Mouse (Mus musculus): Measurements from ENCODE around the gene Asic2. TPM values are rescaled to one million over a fixed set of nuclear protein-coding genes. Genes with fewer than 3 reads are reported as not detected.
A peak's percentile ranks its signal among the peaks of the same experiment; 100 is the strongest.

Asic2 gene
- polyA plus RNA-seq, 1 experiment from 2014 or later = 13.9 TPM

DNA sequence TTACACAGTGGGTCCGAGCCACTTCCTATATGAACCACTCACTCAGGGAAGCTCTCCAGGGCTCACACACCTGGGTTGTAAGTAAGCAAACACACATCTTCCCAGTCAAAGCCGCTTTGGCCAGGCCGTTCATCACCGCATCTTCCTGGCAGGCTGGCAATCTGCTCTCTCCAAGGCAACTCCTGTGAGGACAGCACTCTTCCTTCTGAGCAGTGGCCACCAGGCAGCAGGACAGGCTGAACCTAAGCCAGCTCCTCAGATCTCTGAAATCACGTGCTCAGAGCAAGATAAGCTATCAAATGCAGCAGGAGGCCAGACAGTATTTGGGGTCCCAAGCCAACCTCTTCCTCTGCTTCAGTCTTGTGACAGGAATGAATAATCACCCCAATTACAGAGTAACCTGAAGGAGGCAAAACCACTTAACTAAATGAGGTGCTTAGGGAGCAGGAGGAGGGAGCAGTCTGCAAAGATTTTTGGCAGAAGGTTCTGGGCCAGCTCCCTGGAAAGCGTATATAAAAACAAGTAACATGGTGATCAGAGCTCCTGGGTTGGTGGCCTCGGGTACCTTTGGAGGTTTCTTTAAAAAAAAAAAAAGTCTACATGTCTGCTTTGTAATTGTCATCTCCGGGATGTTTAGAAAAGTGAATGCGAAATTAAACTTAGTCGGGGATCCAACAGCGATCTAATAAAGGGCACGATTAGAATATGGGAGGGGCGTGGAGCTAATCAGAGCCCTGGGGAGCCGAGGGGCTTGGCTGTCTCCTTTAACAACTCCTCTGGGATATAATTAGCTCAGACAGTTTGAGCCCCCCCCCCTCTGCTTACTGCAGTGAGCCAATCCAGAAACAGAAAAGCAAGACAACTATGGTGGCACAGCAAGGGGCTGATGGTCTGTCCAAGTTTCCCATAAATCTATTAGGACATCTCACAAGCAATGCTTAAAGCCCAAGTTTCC, 450.0 kb downstream of the Asic2 start:
- ATAC-seq (replicated peaks) = no peak
- 31% methylated on average over 14 of the region's 14 CpGs for WGBS
- H3K4me2 ChIP-seq = no peak overlapping the region
- no peak overlapping the region for H3K4me3 ChIP-seq
- H3K27ac ChIP-seq = no peak overlapping the region
- no peak overlapping the region for H3K9ac ChIP-seq
- H3K4me1 ChIP-seq = peaks cover 18% of the 10 kb centered on the region
- H3K27me3 ChIP-seq (replicated peaks) = no peaks in the 10 kb centered on the region
- no peaks in the 10 kb centered on the region for H3K36me3 ChIP-seq (replicated peaks)
- H3K9me3 ChIP-seq = no peaks in the 10 kb centered on the region

DNA sequence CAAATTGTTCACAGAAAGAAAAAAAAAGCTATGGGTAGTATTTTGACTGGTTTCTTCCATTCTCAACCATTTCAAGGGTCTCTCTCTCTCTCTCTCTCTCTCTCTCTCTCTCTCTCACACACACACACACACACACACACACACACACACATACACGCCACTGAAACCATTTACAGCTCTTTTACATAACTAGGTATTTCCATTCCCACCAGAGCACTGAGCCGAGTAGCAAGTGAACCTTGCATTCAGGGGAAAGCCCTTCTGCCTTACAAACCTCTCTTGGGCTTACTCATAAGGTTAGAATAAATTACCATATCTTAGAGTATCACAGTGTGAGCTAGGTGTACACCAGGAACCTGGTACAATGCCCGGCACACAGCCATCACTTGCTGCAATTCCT, 452.5 kb downstream of the Asic2 start:
- Histone ChIP-seq H3K27me3 (replicated peaks) (no peaks in the 10 kb centered on the region), H3K9ac (no peak overlapping the region), H3K9me3 (no peaks in the 10 kb centered on the region), H3K27ac (no peak overlapping the region), H3K36me3 (replicated peaks) (no peaks in the 10 kb centered on the region), H3K4me3 (no peak overlapping the region), H3K4me1 (peaks cover 12% of the 10 kb centered on the region), H3K4me2 (no peak overlapping the region)
- 57% methylated on average over 3 of the region's 3 CpGs for WGBS
- no peak for ATAC-seq (replicated peaks)

DNA sequence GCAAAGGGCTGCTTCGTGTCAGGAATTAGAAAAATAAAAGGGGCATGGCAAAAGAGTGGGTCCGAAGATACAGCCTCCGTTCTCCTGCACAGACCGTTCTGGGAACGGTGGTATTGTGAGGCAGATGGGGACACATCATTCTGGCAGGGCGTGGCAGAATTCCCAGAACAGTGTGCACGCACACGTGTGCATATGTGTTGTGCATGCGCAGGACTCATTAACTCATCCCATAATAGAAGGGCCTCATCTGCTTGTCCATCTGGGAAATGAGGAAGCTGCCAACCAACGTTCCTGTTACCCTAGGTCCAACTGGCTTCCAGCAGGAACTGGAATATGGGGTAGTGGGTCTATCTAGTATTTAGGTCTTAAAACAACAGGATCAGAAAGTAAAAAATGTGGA, 455.8 kb downstream of the Asic2 start:
- Histone ChIP-seq H3K27me3 (replicated peaks) (no peaks in the 10 kb centered on the region), H3K36me3 (replicated peaks) (no peaks in the 10 kb centered on the region), H3K4me1 (no peaks in the 10 kb centered on the region), H3K4me2 (no peak overlapping the region), H3K9me3 (no peaks in the 10 kb centered on the region), H3K4me3 (no peak overlapping the region), H3K27ac (no peak overlapping the region), H3K9ac (no peak overlapping the region)
- no peak for ATAC-seq (replicated peaks)
- WGBS = 69% methylated on average over 10 of the region's 10 CpGs

DNA sequence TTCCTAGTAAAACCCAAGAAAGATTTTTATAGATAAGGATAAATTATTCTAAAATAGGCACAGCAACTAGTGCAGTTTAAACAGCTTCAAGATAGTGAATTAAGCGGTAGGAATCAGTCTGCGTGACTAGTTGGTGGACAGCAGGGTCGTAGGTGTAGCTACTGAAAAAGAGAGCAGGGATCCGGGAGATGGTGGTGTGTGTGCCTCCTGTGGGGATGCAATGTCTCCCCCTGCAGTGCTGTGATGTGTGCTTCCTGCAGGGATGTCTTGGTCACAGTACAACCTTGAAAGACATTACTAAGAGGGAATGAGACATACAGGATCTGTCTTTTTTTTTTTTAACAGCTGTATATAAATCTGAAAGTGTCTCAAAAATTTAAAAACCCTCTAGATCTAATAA, 456.9 kb downstream of the Asic2 start:
- H3K9ac ChIP-seq = no peak overlapping the region
- no peaks in the 10 kb centered on the region for H3K27me3 ChIP-seq (replicated peaks)
- no peak overlapping the region for H3K27ac ChIP-seq
- H3K36me3 ChIP-seq (replicated peaks) = no peaks in the 10 kb centered on the region
- ATAC-seq (replicated peaks) = no peak
- H3K4me1 ChIP-seq = no peaks in the 10 kb centered on the region
- no peak overlapping the region for H3K4me3 ChIP-seq
- 63% methylated on average over 4 of the region's 4 CpGs for WGBS
- no peaks in the 10 kb centered on the region for H3K9me3 ChIP-seq
- H3K4me2 ChIP-seq = no peak overlapping the region

DNA sequence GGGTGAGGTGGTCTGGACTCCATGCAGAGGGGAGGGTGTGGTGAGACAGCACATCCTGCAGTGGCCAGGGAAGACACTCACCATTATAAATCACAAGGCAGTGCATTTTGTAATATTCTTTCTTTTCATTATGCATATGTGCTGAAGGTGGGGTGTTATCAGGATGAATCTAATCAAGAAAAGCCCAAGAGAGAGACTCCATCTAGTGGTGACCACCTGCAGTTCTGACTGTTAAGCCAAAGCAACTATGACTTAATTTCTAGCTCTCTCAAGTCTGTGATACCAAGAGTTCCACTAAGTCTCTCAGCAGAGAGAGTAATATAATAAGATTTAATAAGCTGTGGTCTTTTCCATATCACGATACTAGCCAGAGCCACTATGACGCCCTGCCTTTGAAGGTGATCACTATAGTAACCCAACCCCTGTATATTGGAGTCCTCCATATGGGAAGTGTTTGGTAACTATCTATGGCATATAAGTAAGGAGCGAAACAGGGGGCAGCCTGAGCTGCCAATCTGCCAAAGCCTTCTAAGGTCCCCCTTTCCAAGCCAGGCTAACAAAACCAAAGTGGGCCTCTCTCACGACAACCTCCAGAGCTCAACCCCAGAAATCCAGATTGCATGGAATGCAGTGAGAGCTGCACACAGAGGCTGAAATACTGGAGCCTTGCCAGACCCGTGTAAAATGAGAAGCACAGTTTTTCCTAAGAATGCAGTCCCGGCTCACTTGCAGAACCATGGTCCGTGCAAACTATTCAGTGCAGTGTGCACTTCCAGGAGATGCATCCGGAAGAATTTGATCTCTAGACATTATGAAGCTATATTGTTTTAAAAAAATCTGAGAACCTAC, 459.6 kb downstream of the Asic2 start:
- 53% methylated on average over 8 of the region's 8 CpGs for WGBS
- no peaks in the 10 kb centered on the region for H3K36me3 ChIP-seq (replicated peaks)
- no peaks in the 10 kb centered on the region for H3K27me3 ChIP-seq (replicated peaks)
- no peak overlapping the region for H3K27ac ChIP-seq
- no peaks in the 10 kb centered on the region for H3K9me3 ChIP-seq
- no peak overlapping the region for H3K9ac ChIP-seq
- H3K4me1 ChIP-seq = no peaks in the 10 kb centered on the region
- no peak overlapping the region for H3K4me2 ChIP-seq
- no peak for ATAC-seq (replicated peaks)
- no peak overlapping the region for H3K4me3 ChIP-seq

DNA sequence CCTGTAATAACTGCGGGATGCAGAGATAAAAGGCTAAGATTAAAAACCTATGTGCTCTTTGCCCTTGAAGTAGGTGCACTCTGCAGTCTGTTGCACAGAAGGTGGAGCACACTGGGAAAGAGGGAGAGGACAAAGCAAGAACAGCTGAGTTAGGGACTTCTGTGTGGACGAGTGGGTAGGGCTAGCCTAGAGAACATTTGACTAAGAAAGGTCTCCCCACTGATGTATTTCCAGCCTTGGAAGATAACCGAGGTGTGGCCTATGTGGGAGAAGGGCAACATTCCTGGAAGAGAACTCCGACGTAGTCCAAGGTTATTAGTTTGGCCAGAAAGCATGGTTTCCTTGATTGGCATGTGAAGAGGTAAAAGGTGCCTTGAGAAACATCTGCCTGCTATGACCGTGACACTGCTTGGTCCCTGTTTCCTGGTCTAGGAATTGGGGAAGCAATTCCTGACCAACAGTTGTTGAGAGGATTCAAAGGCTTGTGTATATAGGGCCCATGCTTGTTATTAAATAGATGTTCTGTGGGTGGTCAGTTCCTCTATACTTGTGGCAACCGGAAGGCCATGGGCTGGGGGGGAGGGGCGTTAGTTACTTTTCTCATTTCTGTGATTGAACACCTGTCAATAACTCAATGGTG, 463.3 kb downstream of the Asic2 start:
- Histone ChIP-seq H3K4me3 (no peak overlapping the region), H3K4me1 (peaks cover 21% of the 10 kb centered on the region), H3K9ac (no peak overlapping the region), H3K36me3 (replicated peaks) (no peaks in the 10 kb centered on the region), H3K27ac (no peak overlapping the region), H3K4me2 (no peak overlapping the region), H3K9me3 (no peaks in the 10 kb centered on the region), H3K27me3 (replicated peaks) (no peaks in the 10 kb centered on the region)
- no peak for ATAC-seq (replicated peaks)
- WGBS = 86% methylated on average over 8 of the region's 8 CpGs

DNA sequence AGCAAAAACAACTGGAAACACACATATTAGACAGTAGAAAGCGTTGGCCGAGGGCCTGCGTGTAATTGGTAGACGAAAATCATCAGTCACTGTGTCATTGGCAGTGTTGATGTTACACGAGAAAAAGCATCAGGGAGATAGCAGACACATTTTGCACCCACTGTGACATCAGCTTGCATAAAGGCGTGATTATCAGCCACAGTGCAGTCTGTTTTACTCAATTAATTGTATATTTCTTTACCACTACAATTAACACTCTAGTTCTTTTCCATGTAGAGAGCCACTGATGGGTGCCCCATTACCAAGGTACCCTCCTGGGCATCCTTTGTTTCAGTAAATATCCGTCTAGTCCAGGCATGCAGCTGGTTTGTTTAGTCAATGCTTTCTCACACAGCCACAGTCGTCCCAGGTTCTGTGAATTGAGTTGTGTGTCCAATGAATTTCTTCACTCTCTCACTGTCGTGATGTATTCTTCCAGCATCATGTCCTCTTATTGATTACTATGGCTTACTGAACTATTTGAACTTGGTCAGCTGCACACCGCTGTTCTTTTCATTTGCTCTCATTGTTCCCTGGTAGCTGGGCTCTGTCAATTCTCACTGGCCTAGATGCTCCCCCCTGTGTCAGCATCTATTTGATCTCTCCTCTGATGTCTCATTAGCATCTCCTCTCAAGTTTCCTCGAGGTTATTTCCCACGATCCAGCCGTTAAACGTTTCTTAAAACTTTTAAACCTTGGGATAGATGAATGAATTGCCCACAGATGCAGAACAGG, 466.6 kb downstream of the Asic2 start:
- Histone ChIP-seq H3K27me3 (replicated peaks) (no peaks in the 10 kb centered on the region), H3K36me3 (replicated peaks) (no peaks in the 10 kb centered on the region), H3K9ac (no peak overlapping the region), H3K4me2 (no peak overlapping the region), H3K27ac (no peak overlapping the region), H3K4me1 (peaks cover 40% of the 10 kb centered on the region), H3K9me3 (no peaks in the 10 kb centered on the region), H3K4me3 (no peak overlapping the region)
- WGBS = 20% methylated on average over 14 of the region's 14 CpGs
- no peak for ATAC-seq (replicated peaks)

DNA sequence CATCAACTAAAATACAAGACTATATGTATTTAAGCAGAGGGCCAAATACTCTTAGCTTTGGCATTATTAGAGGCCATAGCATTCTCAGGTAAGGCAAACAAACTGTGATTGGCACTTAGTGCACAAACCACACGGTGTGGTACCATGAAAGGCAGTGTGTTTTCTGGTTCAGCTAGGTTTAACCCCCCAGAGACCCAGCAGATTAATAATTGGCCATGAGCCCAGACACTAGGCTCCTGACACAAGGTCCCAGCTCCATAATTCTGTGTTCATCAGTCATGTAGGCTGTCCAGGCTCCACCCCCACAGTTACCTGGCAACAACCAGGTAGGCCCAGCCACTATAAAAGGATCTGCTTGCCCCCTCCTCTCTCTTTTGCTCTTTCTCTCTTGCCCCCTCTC, 469.3 kb downstream of the Asic2 start:
- no peaks in the 10 kb centered on the region for H3K36me3 ChIP-seq (replicated peaks)
- H3K9me3 ChIP-seq = no peaks in the 10 kb centered on the region
- no peak overlapping the region for H3K9ac ChIP-seq
- no peaks in the 10 kb centered on the region for H3K27me3 ChIP-seq (replicated peaks)
- no peak overlapping the region for H3K4me3 ChIP-seq
- H3K4me2 ChIP-seq = no peak overlapping the region
- H3K27ac ChIP-seq = no peak overlapping the region
- peaks cover 46% of the 10 kb centered on the region for H3K4me1 ChIP-seq
- no peak for ATAC-seq (replicated peaks)
- 28% methylated on average over 1 of the region's 1 CpGs for WGBS

DNA sequence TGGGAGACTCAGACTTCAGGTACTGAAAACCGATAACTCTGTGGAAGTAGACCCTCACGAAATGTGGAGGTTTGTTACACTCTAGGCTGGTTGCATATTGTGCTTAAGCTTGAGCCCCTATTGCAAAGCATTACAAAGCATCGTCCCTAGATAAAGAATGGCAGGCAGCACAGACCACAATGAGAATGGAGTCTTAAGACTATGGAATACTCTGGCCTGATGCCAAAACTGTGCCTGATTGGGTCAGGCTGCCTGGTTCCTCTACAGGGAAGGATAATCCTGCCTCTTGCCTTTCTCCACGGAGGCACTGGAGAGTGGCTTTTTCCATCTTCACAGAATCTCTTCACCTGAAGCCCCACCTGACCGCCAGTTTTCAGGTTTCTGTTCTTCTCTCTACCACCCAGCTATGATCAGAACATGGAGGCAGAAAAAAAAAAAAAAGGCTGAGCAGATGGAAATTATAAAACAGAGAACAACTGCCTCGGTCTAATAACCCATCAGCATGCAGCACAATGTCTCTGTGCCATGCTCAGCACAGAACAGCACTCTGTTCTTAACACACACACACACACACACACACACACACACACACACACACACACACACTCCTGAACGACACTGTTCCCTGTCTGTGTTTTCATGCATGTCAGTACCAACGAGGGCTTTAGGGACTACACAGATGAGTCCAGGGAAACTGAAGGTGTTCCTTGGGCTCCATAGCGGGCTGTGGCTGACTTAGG, 470.4 kb downstream of the Asic2 start:
- ATAC-seq (replicated peaks) = 0 out of 2 replicates have a peak, but pooled peaks have one; percentile 37
- Histone ChIP-seq H3K27ac (no peak overlapping the region), H3K9me3 (no peaks in the 10 kb centered on the region), H3K4me1 (peaks cover 46% of the 10 kb centered on the region), H3K9ac (no peak overlapping the region), H3K4me3 (no peak overlapping the region), H3K4me2 (no peak overlapping the region), H3K27me3 (replicated peaks) (no peaks in the 10 kb centered on the region), H3K36me3 (replicated peaks) (no peaks in the 10 kb centered on the region)
- 29% methylated on average over 9 of the region's 9 CpGs for WGBS

DNA sequence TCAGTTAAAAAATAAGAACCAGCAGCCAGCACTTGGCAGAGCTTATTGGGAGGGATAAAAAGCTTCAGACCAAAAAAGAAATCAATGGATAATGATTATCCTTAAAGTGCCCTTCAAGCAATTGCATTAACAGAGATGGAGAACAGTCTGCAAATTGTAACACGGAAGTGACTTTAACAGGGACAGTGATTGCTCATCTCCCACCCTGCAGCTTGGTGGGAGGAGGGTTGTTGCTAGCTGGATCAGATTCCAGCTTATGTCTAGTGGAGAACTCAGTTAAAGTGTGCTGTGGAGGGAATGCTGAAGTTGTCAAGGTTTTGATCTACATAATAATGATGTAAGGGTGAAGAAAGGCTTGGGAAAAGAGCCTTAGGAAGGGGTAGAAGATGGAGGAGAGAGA, 471.8 kb downstream of the Asic2 start:
- WGBS = 60% methylated on average over 1 of the region's 1 CpGs
- no peak overlapping the region for H3K4me2 ChIP-seq
- H3K27me3 ChIP-seq (replicated peaks) = no peaks in the 10 kb centered on the region
- no peak overlapping the region for H3K27ac ChIP-seq
- no peak overlapping the region for H3K4me3 ChIP-seq
- no peak for ATAC-seq (replicated peaks)
- peaks cover 36% of the 10 kb centered on the region for H3K4me1 ChIP-seq
- H3K36me3 ChIP-seq (replicated peaks) = no peaks in the 10 kb centered on the region
- no peaks in the 10 kb centered on the region for H3K9me3 ChIP-seq
- no peak overlapping the region for H3K9ac ChIP-seq

DNA sequence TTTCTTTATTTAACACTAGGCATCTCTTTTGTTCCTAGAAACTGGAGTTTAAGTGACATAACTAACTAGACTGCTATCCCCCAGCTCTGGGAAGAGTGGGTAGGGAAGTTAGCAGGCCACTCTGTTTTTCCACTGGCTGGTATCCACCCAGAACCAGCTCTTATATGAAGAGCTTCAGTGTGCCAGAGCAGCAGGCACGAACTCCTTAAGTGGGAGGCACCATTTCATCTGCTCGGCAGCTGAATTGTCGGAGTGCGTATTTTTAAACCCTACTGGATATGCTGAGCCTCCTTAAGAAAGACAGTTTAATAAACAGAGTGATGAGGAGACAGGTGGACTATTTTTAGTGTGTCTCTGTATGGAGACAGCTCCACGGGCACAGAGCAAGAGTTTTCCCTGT, 475.9 kb downstream of the Asic2 start:
- H3K4me1 ChIP-seq = peaks cover 11% of the 10 kb centered on the region
- no peaks in the 10 kb centered on the region for H3K27me3 ChIP-seq (replicated peaks)
- H3K9me3 ChIP-seq = no peaks in the 10 kb centered on the region
- H3K27ac ChIP-seq = no peak overlapping the region
- WGBS = 88% methylated on average over 5 of the region's 5 CpGs
- H3K4me2 ChIP-seq = no peak overlapping the region
- H3K4me3 ChIP-seq = no peak overlapping the region
- H3K9ac ChIP-seq = no peak overlapping the region
- no peak for ATAC-seq (replicated peaks)
- no peaks in the 10 kb centered on the region for H3K36me3 ChIP-seq (replicated peaks)

Data from midbrain, embryonic 15.5 days (tissue).